Mouse (Mus musculus) frontal cortex, adult 2 months (tissue): ENCODE data around the gene Trio. TPM values are rescaled to one million over a fixed set of nuclear protein-coding genes. Genes with fewer than 3 reads are reported as not detected.
A peak's percentile ranks its signal among the peaks of the same experiment; 100 is the strongest.

Experiments used
- DNase-seq, 2 experiments: peaks; one replicate each; pipeline ENCODE4 v3.0.0; 2022; ENCODE audit warnings: low spot score in 1 of 2; ENCODE audit errors: extremely low spot score in 1 of 2
- polyA plus RNA-seq: library from polyadenylated mRNA; depleted of rRNA; stranded (reverse); fragments of >200 nt; gene quantifications from 2 replicates; pipeline ENCODE4 v1.2.3, GENCODE M21; 2012

The Trio gene
- polyA plus RNA-seq, 1 experiment = 202 TPM

DNA sequence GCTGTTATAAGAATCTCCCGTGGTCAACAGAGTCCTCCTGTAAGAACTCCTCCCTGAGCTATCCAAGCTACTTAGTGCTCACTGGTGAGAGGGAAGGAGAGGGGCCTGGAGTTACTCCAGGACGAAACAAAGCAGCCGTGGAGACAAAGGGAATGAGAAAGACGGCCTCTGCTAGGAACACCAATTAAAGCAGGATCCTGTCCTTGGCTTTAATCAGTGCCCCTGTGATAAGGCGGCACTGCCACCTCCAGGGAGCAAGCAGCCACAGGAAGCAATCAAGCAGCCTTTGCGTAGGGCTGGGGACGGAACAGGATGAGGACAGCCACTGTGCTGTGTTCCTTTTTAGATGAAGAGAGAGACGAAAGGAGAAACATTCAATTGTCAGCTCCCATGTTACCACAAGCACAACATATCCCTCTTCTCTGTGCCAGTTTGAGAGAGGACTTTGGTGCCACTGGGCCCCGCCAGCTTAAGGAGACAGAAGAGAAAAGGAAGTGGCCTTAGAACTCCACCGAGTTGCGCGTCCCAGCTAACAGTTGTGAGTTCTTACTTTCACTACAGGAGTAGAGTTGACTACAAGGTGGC, 242.0 kb downstream of the Trio start:
- no peak for DNase-seq

DNA sequence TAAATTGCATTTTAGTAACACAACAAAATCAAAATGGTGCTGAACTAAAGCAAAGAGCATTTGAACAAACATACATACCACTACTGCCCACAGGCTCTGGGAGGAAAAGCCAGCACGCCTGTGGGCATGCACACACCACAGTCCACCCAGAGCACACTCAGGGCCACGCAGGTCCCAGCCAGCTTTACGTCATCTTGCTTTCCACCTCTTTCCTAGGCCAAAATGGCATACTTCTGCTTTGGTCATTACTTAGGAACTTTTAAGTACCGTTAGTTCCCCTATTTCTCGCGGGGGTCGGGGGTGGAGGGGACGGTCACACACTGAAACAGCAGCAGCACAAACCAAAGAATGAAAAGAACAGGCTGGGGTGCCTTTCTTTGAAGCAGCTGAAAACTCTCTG, 242.6 kb downstream of the Trio start:
- DNase-seq = no peak

DNA sequence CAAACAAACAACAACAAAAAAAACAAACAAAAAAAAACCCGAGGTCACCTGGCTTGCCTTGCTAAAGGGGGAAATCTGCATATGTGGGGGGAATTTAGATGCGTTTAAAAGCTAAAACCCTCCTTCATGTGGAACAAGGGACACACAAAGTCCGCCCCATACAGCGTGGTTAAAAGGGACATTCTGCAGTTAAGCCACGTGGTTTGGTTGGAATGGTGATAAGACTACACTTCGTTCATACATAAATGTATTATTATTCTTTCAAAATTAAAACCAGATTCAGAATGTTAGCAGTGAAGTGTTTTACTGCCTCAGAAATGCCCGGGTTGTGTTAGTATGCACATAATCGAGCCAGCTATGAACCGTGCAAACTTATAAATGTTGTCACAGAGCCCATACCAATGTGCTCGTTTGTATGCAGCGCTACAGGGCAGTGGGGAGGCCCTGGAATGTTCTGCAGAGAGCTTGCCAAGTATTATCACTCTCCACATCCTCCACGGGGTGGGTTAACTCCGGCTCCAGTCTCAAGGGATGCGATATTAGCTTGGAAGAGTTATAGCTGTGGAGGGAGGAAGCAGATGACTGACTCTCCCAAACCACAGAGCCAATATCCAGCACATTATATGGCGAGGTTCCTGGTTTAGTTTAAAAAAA, 243.1 kb downstream of the Trio start:
- DNase-seq = no peak

DNA sequence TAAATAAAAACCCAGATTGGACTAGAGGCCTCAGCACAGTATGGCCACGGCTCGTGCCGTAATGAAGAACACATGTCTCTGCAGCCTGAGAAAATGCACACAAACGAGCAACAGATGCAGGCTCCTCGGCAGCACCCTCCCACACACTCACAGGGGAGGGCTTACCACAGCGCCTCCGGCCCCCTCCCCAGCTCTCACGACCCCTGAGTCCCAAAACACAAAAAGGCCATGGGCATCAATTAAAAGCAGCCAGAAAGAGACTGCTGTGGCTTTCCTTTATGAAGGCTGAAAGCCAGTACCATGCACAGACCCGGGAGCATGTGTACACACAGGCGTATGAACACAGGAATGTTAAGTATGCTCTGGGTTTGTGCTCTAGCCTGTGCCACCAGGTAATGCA, 245.8 kb downstream of the Trio start:
- DNase-seq = no peak

DNA sequence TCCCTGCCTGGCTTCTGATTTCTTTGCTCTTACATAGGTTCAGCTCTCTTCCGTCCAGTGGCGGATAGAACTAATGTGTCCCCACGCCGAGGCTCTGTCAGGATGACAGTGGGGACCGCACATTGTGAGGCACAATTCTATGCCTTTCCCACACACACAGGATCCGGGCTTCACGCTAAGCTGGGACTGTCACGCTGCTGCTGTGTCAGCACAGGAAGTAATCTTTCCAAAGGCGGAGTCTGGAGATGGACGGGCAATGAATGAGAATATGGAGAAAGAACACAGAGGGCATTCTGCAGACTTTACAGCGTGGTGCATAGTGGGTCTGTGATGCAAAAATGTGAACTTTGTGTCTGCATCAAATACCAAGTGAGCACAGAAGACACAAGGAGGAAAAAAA, 246.2 kb downstream of the Trio start:
- DNase-seq = no peak

DNA sequence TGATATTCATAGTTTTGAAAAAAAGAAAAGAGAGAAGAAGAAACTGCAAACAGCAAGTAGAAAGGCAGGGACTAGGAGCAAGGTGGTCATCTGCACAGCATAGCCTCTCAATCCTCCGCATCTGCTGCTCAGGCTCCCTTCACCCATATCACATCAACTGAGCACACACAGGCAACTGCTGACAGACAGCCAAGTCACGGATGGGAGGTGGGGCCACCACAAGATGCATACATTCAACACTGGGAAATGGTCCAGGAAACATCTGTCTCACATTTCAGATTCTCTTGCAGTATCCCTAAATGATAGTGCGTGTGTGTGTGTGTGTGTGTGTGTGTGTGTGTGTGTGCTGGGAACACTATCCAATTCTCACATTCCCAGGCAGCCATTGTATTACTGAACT, 247.4 kb downstream of the Trio start:
- peak in 1 of 2 experiments; percentile 65 for DNase-seq

DNA sequence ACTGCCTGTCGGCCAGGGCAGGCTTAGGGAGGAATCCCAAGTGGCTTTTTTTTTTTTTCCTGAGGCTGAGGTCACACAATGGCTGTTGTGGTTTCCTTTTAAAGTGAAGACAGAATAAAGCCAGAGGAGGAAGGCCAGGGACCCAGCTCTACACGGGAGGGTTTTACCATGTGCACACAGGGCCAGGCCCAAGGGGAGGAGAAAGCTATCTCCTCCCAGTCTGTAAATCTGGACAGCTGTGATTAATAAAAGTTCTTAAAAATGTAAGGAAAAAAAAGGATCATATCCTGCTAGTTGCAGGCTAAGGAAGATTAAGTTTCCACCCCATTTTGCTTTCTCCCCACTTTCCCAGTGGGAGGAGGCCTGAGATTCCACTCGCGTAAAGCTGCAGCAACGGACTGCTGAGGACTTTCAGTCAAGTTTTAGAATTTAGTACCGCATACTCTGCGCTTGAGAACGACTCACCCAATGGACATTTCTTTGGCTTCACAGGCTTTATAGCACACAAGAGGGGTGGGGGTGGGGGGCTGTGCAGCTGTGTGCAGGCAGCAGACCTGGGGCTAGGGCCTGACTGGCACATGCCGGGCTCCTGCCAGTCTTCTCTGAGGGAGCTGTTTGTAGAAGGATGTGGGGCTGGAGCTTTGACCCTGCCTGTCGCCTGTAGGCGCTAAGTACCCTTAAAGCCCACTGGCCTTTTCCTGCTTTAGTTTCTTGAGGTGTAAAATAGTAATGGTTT, 248.0 kb downstream of the Trio start:
- DNase-seq = no peak

DNA sequence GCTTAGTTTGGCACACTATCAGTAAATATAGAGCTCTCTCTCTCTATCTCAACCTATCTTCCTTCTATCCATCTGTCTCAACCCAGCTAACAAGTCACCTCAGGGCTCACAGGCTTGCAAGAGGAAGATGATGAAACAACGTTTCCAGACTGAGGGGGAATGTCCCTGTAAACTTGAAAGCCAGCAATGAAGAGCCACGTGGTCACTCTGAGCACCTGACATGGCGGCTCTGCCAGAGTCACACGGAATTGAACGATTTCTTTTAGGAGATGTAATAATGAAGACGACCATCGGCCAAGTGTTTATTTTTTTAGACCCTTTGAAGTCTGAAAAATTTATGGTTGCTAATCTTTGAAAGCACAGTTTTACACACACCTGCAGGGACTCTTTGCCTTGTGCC, 251.2 kb downstream of the Trio start:
- DNase-seq = no peak

DNA sequence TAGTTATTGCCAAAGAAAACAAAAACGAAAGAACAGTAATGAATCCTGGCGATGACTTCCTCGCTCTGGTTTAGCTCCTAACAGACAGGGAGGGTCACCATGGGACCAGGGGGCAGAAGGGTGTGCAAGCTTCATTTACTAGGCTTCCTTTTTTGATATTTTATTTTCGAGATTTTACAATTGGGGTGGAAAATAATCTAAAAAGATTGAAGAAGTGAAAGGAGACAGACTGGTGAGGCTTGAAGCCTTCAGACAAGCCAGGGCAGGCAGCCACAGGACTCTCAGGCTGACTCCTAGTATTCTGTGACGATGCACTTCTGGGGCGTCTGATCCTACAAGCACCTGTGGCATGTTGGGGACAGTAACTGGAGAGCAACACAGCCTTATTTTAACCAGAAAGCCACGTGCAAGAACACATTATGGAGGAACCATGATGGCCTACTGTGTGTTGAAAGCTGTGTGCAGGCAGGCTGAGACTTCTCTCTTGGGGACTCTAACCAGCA, 253.5 kb downstream of the Trio start:
- no peak for DNase-seq

DNA sequence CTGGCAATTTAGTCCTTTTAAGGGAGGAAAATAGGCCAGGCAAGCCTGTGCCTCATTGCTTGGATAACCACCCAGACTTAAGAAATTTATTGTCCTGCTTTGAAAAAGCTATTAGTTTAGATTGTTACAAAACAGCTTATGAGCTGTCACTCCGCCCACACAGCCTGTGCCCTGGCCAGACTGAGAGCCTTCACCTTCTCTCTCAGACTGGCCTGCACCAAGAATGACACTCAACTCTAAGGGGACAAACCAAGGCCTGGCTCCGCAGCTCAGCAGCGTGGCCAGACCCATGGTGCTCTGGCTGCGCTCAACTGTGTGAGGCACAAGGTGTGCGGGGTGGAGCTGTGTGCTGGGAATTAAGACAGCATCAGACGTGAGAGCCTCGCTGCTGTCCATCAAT, 254.1 kb downstream of the Trio start:
- DNase-seq = no peak

DNA sequence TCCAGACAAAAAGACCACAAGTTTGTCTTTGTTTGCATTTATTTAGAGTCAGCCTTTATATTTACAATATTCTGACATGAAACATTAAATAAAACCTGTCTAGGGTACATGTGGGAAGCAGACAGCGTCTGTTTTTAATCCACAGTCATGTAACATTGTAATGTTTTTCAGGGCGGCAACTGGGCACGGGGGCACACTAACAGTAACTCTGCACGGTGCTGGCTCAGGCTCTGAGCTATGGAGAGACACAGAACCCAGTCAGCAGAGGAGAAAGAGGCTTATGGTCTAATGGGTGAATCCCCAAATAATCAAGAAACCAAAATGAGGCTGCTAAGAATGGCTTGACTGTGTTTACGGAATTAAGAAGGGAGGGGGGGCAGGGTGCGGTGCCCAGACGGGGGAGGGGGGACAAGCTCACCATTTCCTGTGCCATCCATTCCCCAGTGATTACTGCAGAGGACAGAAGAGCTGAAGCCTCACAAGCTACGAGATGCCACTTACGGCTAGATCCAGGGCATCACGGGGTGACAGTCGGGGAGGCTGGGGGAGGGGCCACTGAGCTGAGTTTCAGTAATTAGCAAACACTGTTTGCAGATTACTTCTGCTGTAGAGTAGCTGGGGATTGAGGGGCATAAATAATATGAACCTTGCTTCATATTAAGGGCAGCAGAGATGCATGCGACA, 255.0 kb downstream of the Trio start:
- no peak for DNase-seq

DNA sequence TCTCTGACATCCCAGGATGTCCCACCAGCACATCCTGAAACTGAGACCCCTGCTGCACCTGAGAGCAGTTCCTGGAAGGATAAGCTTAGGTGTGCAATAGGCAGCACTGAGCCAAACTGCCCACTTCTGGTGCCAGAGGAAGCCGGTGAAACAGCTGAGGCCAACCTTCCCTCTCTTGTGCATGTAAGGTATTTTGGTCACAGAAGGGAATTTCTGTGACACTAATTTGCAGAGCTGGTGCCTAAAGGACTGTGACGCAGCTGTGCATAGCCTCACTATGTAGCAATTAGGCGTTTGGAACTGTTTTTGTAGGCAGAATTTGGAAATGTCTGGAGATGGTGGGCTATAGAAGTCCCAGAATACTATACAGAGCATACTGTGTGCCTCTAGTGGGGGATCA, 264.2 kb downstream of the Trio start:
- no peak for DNase-seq

DNA sequence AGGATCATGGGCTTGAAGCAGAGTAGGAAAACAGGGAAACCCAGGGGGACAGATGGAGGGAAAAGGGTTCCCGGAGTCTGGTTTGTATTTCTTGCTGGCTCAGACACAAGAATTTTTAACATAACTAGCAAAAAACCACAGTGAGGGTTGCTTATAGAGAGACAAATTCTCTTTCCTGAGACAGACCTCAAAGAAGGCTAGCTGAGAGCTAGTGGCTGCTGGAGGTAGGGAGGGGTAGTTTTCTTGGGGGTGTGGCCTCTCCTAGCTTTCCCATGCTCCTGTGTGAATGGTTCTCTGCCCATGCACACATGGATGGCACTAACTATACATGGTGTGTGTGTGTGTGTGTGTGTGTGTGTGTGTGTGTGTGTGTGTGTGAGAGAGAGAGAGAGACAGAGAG, 265.0 kb downstream of the Trio start:
- no peak for DNase-seq

DNA sequence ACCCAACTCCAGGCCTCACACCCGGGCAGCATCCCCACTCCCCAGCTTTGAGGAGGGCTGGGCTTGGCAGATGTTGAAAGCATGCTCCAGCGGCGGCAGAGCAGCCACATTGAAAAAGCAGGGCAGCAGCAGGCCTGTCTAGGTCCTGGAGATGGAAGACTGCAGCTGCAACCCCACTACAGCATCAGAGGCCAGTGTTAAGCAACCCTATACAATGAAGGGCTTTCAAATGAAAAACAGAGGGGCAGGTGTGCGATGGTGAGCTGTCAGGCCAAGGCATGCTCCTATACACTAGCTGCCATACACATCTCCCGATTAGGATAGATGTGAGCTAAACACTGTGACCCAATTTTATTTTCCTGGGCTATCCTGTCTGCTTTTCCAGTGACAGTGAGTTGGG, 265.8 kb downstream of the Trio start:
- no peak for DNase-seq

DNA sequence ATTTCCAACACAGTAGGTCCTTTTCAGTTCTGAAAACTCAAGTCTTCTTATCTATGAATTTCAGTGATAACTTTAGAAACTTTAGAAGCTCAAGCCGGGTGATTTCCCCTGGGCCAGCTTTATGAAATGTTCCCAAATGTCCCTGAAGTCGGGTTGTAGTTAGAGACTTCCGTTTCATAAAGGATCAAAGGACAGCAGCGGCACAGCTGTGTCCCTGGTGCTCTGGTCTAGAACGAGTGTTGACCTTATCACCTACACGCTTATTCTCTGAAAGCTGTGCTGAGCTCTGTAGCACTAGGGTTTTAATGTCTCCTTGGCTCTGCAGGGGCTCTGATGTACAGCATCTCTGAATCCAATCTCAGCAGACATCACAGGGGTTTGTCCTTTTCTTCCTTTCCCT, 267.0 kb downstream of the Trio start:
- DNase-seq = no peak

DNA sequence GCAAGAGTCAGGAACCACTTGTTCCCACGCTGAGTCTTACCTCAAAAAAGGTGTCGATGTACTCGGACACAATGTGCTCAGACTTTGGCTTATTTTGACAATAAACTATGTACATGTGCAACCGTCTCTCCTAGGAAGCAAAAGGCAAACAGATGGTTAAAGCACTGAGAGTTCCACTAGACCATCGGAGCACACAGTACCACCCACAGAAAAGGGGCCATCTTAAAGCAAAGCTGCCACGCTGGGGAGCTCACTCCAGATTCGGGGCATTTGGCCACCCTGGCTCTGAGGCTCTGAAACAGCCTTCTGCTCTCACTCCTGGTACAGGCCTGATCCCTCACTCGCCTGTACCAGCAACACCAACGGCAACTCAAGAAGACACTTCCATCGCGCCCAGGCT, 269.2 kb downstream of the Trio start:
- no peak for DNase-seq

DNA sequence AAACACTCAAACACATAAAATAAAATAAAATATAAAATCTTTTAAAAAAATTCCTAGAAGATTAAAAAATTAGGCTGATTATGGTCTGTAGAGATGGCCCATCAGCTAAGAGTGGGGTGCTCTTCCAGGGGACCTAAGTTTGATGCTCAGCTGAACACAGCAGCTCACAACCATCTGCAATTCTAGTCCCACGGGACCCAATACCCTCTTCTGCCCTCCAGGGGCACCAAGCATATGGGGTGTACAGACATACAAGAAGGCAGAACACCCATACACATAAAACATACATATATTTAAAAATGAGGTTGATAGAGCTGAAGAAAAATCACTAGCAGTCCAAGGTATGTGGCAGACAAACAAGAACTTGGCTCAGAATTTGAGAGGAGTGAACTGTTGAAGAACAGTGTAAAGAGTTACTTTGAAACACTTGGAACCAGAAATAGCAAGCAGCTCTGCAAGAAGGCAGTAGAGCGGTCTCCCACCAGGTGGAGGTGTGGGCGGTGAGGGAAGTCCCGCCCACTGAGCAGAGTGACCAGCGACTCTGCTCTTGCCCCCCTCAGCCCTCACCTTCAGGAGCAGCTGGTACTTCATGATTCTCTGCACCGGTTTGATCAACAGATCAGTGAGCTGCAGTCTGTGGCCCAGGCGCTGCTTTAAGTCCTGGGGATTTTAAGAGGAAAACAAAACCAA, 270.9 kb downstream of the Trio start:
- DNase-seq = no peak

DNA sequence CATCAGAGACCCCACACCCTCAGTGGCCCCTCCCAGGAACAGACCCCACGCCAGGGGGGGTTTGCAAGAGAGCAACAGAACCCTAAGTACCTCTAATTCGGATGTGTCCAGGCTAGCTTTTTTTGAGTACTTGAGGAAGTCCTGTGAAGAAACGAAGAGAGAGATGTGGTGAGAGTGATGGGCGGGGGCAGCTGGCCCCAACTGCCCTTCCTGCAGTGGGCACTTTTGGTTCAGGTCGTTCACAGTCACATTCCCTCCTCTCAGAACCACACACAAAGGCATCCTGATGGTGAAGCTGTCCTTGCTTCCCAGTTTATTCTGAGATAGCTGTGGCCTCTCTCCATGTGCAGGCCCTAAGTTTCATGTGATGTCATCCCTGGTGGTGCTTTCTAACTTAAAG, 271.7 kb downstream of the Trio start:
- no peak for DNase-seq

DNA sequence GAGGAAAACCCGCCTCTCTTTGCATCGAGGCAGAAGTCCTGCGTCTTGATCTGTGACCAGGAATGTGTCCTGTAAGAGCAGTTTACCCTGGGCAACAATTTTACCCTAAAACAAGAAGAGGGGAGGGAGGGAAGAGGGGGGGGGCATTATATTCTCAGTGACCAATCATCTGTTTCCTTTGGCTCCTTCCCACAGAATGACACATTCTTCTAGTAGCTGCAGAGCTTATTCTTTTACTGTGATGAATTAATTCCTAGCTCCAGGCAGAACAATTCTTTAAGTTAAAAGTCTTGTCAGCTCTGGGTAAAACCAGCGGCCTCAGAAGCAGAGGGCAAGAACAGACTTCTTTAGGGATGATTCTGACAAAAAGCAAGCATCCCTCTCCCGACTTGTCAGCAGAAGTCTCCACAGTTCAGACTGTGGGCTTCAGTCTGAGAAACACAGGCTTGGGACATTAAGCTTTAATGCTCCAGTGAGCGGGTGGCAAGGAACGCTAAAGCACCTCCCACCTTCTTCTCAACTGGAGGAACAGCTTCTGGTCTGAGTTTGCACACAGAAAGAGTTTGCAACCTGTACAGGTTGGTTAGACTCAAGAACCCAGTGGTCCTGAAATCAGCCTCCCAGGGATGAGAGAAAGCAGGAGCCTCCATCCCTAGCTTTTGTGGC, 272.8 kb downstream of the Trio start:
- DNase-seq = no peak
